9 mouse cellular contexts compared by ENCODE assay signal in the genomic region with DNA sequence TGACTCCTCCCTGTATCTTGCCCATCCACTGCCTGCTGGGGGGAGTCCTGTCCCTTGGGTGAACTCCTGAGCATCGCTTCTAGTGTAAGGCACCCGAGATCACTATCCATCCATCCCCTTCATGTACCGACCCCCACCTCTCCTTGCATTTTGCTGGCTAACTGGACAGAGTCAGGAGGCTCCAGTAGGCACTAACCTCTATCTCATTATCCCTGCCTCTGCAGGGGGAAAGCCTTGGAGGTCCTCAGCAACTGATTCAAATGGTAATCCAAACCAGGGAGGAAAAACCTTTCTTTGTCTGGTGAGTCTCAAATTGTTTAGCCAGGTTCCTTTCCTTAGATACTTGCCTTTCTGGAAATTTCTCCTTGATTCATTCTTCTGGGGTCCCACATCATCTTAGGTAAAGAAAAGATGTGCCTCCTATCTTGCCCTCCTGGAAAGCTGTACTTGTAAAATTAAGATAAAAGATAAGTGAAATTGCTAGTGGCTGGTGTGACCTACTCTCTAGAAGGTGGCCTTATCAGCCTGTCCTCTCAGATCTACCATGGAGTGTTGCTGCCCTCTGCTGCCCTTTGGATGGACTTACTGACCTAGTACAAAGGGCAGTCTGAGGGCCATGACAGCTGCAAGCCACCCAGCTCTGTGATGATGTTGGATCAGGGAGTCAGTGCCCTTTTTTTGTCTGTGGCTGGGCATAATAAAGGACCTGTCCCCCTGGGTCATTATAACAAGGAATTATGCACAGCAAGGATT. TPM values are rescaled to one million over a fixed set of nuclear protein-coding genes. Genes with fewer than 3 reads are reported as not detected.
A peak's percentile ranks its signal among the peaks of the same experiment; 100 is the strongest.
DNase-seq lines count a peak whose midpoint lies in the region; ATAC-seq and TF ChIP-seq lines count a peak whose summit lies in the region.
"Had no signal": no experiment of that assay in that cellular context is flagged by ENCODE, and none has a peak within 500 bp of the region (broad histone marks: within the 10 kb centered on the region; RNA-seq: fewer than 3 reads in every experiment).

No protein-coding gene starts in this region.

- no peak overlapping the region for H3K9ac ChIP-seq in lung, postnatal 0 days (replicated peaks; ENCODE audit: low read depth)

- peak; percentile 91 for TF ChIP-seq CTCF in lung, postnatal 0 days (IDR thresholded peaks at IDR 0.05)

- H3K27me3 ChIP-seq in lung, postnatal 0 days (replicated peaks; ENCODE audit: insufficient read depth, low read length) = no peaks in the 10 kb centered on the region

- H3K27ac ChIP-seq in lung, postnatal 0 days (ENCODE audit: low read length) = no peak overlapping the region
- H3K27ac ChIP-seq: macrophage had no signal

- DNase-seq in CD8-positive naive resting alpha-beta T cell, adult 2 months (ENCODE audit: low read depth in 2 of 2, low spot score in 2 of 2) = peak; percentile 51 to 57
- DNase-seq in adrenal gland, adult 2 months = peak; percentile 85
- peak; percentile 80 for DNase-seq in embryo, embryonic 11 days
- DNase-seq in heart, postnatal 14 days = peak; percentile 75 to 84
- peak; percentile 39 to 67 for DNase-seq in layer of hippocampus, adult 8-10 months (ENCODE audit: low spot score in 2 of 2)
- DNase-seq in lung, postnatal 0 days (ENCODE audit: low spot score) = peak; percentile 81
- DNase-seq in retina, postnatal 7 days (ENCODE audit: low read depth, low spot score) = peak; percentile 88
- DNase-seq in urinary bladder, postnatal 14 days (ENCODE audit: low spot score) = peak; percentile 64

- H3K4me1 ChIP-seq in lung, postnatal 0 days (ENCODE audit: insufficient read depth, low read depth, low read length) = no peaks in the 10 kb centered on the region; the same call in 1 of the 2 replicates

- H3K36me3 ChIP-seq in lung, postnatal 0 days (ENCODE audit: insufficient read depth, low read length) = no peaks in the 10 kb centered on the region

- no peak overlapping the region for H3K4me3 ChIP-seq in lung, postnatal 0 days (ENCODE audit: low read depth, low read length)

- no peak for TF ChIP-seq EP300 in lung, postnatal 0 days (IDR thresholded peaks at IDR 0.05)

- no peak overlapping the region for H3K4me2 ChIP-seq in lung, postnatal 0 days (replicated peaks; ENCODE audit: low read depth, low read length)

- WGBS in lung, postnatal 0 days = 58% methylated on average over 3 of the region's 3 CpGs

- intact Hi-C loops in heart, postnatal 14 days (cut with DNase I) = loop anchor here (1.0 to 10.0 kb wide), 4 partner anchors 168 to 522 kb away; no protein-coding TSS in a partner anchor

- H3K9me3 ChIP-seq in lung, postnatal 0 days (ENCODE audit: low read length) = no peaks in the 10 kb centered on the region

- peak; percentile 77 for ATAC-seq in lung, postnatal 0 days

RNA-seq across cellular contexts. Expression of a gene that starts 7.3 kb away (rescaled TPM):
- total RNA-seq in adrenal gland, adult 2 months (2021) = not detected
- polyA plus RNA-seq in adrenal gland, adult 2 months (2012; rRNA removed) = not detected in 2 replicates
- total RNA-seq in heart, postnatal 14 days (2021) = not detected
- not detected for total RNA-seq in layer of hippocampus, adult 8-10 months (2022)
- 14.7 and 16.9 TPM in 2 replicates for polyA plus RNA-seq in lung, postnatal 0 days (2015; fragmentation: Nextera tagmentation; extraction: Ambion mirVana)
- polyA plus RNA-seq: macrophage had no signal

RNA-seq across cellular contexts. Expression of a gene that starts 10.3 kb away (rescaled TPM):
- not detected for total RNA-seq in adrenal gland, adult 2 months (2021)
- not detected in 2 replicates for polyA plus RNA-seq in adrenal gland, adult 2 months (2012; rRNA removed)
- not detected for total RNA-seq in heart, postnatal 14 days (2021)
- total RNA-seq in layer of hippocampus, adult 8-10 months (2022) = not detected
- polyA plus RNA-seq in lung, postnatal 0 days (2015; fragmentation: Nextera tagmentation; extraction: Ambion mirVana) = not detected in 2 replicates
- polyA plus RNA-seq: macrophage had no signal

RNA-seq across cellular contexts. Expression of a gene that starts 46.8 kb away (rescaled TPM):
- 1 to 10 TPM; 4.9 to 5.2 TPM for total RNA-seq in adrenal gland, adult 2 months (2021)
- 1.2 and 1.9 TPM in 2 replicates for polyA plus RNA-seq in adrenal gland, adult 2 months (2012; rRNA removed)
- total RNA-seq in heart, postnatal 14 days (2021) = 1 to 10 TPM; 1.2 to 1.5 TPM
- 100 to 1,000 TPM; 180 to 215 (median 192) TPM for total RNA-seq in layer of hippocampus, adult 8-10 months (2022)
- 0.12 and 0.14 TPM in 2 replicates for polyA plus RNA-seq in lung, postnatal 0 days (2015; fragmentation: Nextera tagmentation; extraction: Ambion mirVana)
- polyA plus RNA-seq: macrophage had no signal

Comparison
In these comparisons a context has a peak if more than half of its experiments do, and no peak if none do; other contexts are left out.
1. RNA of a gene that starts 46.8 kb away (total RNA-seq): 180 to 215 TPM in layer of hippocampus, adult 8-10 months; 4.9 to 5.2 TPM in adrenal gland, adult 2 months and 1.2 to 1.5 TPM in heart, postnatal 14 days; every median in the first group is over 10 times any median in the second.
2. Peak in every context shown above with its lines, with median percentiles within 50 percentile points of each other: DNase-seq.